14 mouse cellular contexts compared by ENCODE assay signal in the genomic region with DNA sequence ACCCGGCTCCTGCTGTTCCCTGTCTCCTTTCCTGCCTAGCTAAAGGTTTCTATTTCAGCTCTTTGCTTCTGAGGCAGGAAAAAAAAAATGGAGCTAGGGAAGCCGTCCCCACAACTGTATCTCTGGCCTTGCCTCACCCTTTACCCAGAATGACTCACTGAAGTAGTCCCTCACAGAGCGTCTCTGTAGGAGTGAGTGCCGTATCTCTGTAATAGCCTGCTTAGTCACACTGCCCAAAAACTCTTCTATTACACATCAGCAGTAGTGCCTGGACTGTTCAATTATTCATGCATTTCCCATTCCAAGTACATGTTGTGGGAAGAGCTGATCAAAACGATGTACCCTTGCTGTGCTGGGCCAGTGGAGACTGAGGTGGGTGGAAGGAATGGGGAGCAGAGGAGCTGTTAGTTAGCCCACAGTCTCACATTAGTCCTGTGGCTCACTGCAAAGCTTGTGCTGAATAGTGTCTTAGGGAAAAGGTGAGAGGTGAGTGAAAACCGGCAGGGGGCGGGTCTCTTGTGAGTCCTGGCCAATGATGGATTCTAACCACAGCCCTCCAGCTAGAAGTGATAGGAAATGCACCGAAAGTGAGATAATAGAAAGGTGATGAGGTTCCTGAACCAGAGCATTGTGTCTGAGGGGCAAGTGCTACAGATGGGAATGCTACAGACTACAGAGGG. TPM values are rescaled to one million over a fixed set of nuclear protein-coding genes. Genes with fewer than 3 reads are reported as not detected.
DNase-seq lines count a peak whose midpoint lies in the region; ATAC-seq and TF ChIP-seq lines count a peak whose summit lies in the region.
"Had no signal": no experiment of that assay in that cellular context is flagged by ENCODE, and none has a peak within 500 bp of the region (broad histone marks: within the 10 kb centered on the region; RNA-seq: fewer than 3 reads in every experiment).

No protein-coding gene starts in this region.

- 66% methylated on average over 8 of the region's 8 CpGs for WGBS in intestine, embryonic 15.5 days
- WGBS in intestine, postnatal 0 days: 61% methylated on average over 8 of the region's 8 CpGs
- WGBS in intestine, embryonic 16.5 days: 68% methylated on average over 8 of the region's 8 CpGs
- 74% methylated on average over 8 of the region's 8 CpGs for WGBS in forebrain, embryonic 15.5 days

- H3K36me3 ChIP-seq in intestine, embryonic 15.5 days: no peaks in the 10 kb centered on the region
- no peaks in the 10 kb centered on the region for H3K36me3 ChIP-seq in intestine, postnatal 0 days (ENCODE audit: control insufficient read depth, insufficient read depth)
- no peaks in the 10 kb centered on the region for H3K36me3 ChIP-seq in intestine, embryonic 16.5 days (ENCODE audit: control insufficient read depth, insufficient read depth, low read length)
- no peaks in the 10 kb centered on the region for H3K36me3 ChIP-seq in forebrain, embryonic 15.5 days
- H3K36me3 ChIP-seq: lung, embryonic 15.5 days had no signal

- no peaks in the 10 kb centered on the region for H3K9me3 ChIP-seq in intestine, embryonic 15.5 days
- no peaks in the 10 kb centered on the region for H3K9me3 ChIP-seq in intestine, postnatal 0 days (ENCODE audit: control insufficient read depth)
- 0 out of 2 replicates have a peak, but pooled peaks cover 3% of the 10 kb centered on the region for H3K9me3 ChIP-seq in intestine, embryonic 16.5 days (ENCODE audit: control insufficient read depth, low read length)
- H3K9me3 ChIP-seq in forebrain, embryonic 15.5 days: no peaks in the 10 kb centered on the region
- H3K9me3 ChIP-seq: lung, embryonic 15.5 days had no signal

- no peak overlapping the region for H3K27ac ChIP-seq in intestine, embryonic 15.5 days
- no peak overlapping the region for H3K27ac ChIP-seq in intestine, postnatal 0 days (ENCODE audit: low read depth, low read length)
- no peak overlapping the region for H3K27ac ChIP-seq in intestine, embryonic 16.5 days (ENCODE audit: low read length)
- H3K27ac ChIP-seq in forebrain, embryonic 15.5 days (replicated peaks): no peak overlapping the region
- H3K27ac ChIP-seq: hindbrain, embryonic 14.5 days; lung, embryonic 15.5 days had no signal

- H3K4me1 ChIP-seq in intestine, embryonic 15.5 days (replicated peaks): no peaks in the 10 kb centered on the region
- no peaks in the 10 kb centered on the region for H3K4me1 ChIP-seq in intestine, postnatal 0 days (replicated peaks; ENCODE audit: control insufficient read depth, insufficient read depth, low read length)
- H3K4me1 ChIP-seq in intestine, embryonic 16.5 days (ENCODE audit: control insufficient read depth, insufficient read depth, low read length): 0 out of 2 replicates have a peak, but pooled peaks cover 4% of the 10 kb centered on the region
- H3K4me1 ChIP-seq in forebrain, embryonic 15.5 days: no peaks in the 10 kb centered on the region
- H3K4me1 ChIP-seq: lung, embryonic 15.5 days had no signal

- H3K27me3 ChIP-seq in intestine, embryonic 15.5 days (replicated peaks): no peaks in the 10 kb centered on the region
- no peaks in the 10 kb centered on the region for H3K27me3 ChIP-seq in intestine, postnatal 0 days (replicated peaks; ENCODE audit: control insufficient read depth, insufficient read depth, low read length)
- H3K27me3 ChIP-seq in intestine, embryonic 16.5 days (replicated peaks; ENCODE audit: control insufficient read depth, insufficient read depth, low read length): no peaks in the 10 kb centered on the region
- no peaks in the 10 kb centered on the region for H3K27me3 ChIP-seq in forebrain, embryonic 15.5 days
- H3K27me3 ChIP-seq: lung, embryonic 15.5 days had no signal

- TF ChIP-seq CTCF in intestine, postnatal 0 days (IDR thresholded peaks at IDR 0.05; ENCODE audit: low read depth): no peak

- DNase-seq in MN1 (ENCODE audit: low spot score): peak; percentile 41
- DNase-seq in adrenal gland, postnatal 10 days: peak; percentile 34
- no peak for DNase-seq in lung, postnatal 25 days (ENCODE audit: low spot score)
- DNase-seq: kidney, postnatal 10 days; layer of hippocampus, postnatal 36 days; spleen, adult 18-20 months; thymus, adult 18-20 months had no signal

- H3K9ac ChIP-seq in intestine, embryonic 15.5 days: no peak overlapping the region
- H3K9ac ChIP-seq in intestine, postnatal 0 days (ENCODE audit: low read depth, low read length): no peak overlapping the region
- H3K9ac ChIP-seq in intestine, embryonic 16.5 days (ENCODE audit: low read depth, low read length): no peak overlapping the region
- H3K9ac ChIP-seq in forebrain, embryonic 15.5 days (replicated peaks): no peak overlapping the region
- H3K9ac ChIP-seq: hindbrain, embryonic 14.5 days; lung, embryonic 15.5 days had no signal

- peak; percentile 75; the same call in 1 of the 2 replicates for ATAC-seq in intestine, embryonic 15.5 days
- no peak for ATAC-seq in intestine, postnatal 0 days
- peak; percentile 60; the same call in 1 of the 2 replicates for ATAC-seq in intestine, embryonic 16.5 days
- no peak for ATAC-seq in forebrain, embryonic 15.5 days (replicated peaks)
- ATAC-seq: midbrain, embryonic 16.5 days had no signal

- no peak overlapping the region for H3K4me2 ChIP-seq in intestine, embryonic 15.5 days (replicated peaks)
- H3K4me2 ChIP-seq in intestine, postnatal 0 days (replicated peaks; ENCODE audit: low read depth): no peak overlapping the region
- no peak overlapping the region for H3K4me2 ChIP-seq in intestine, embryonic 16.5 days (ENCODE audit: low read depth, low read length)
- no peak overlapping the region for H3K4me2 ChIP-seq in forebrain, embryonic 15.5 days (replicated peaks)
- H3K4me2 ChIP-seq: hindbrain, embryonic 14.5 days; lung, embryonic 15.5 days had no signal

- no peak overlapping the region for H3K4me3 ChIP-seq in intestine, embryonic 15.5 days (replicated peaks)
- H3K4me3 ChIP-seq in intestine, postnatal 0 days (ENCODE audit: low read depth, low read length): no peak overlapping the region
- no peak overlapping the region for H3K4me3 ChIP-seq in intestine, embryonic 16.5 days (ENCODE audit: low read length)
- H3K4me3 ChIP-seq in forebrain, embryonic 15.5 days: no peak overlapping the region
- H3K4me3 ChIP-seq: lung, embryonic 15.5 days had no signal

RNA-seq across cellular contexts. Expression of gene Sspn, which starts 46.5 kb away (rescaled TPM):
- polyA plus RNA-seq in intestine, embryonic 15.5 days (2015; fragmentation: Nextera tagmentation; extraction: Ambion mirVana): 7.7 and 8.6 TPM in 2 replicates
- 3.6 and 4.4 TPM in 2 replicates for polyA plus RNA-seq in intestine, postnatal 0 days (2015; fragmentation: Nextera tagmentation; extraction: Ambion mirVana)
- 10 to 100 TPM; 16.9 to 32.7 TPM for total RNA-seq in adrenal gland, postnatal 10 days (2021)
- 6.1 and 6.6 TPM in 2 replicates for polyA plus RNA-seq in intestine, embryonic 16.5 days (2015; fragmentation: Nextera tagmentation; extraction: Ambion mirVana)
- 1.9 and 2.3 TPM in 2 replicates for polyA plus RNA-seq in forebrain, embryonic 15.5 days (2015; fragmentation: Nextera tagmentation; extraction: Ambion mirVana)

Comparison
In these comparisons a context has a peak if more than half of its experiments do, and no peak if none do; other contexts are left out.
1. ATAC-seq: peak in intestine, embryonic 15.5 days (single experiment) and intestine, embryonic 16.5 days (single experiment); none in intestine, postnatal 0 days (single experiment) and forebrain, embryonic 15.5 days (single experiment).